Mouse (Mus musculus) thymus, postnatal 10 days (tissue): ENCODE results near the gene Morn3.
A peak's percentile ranks its signal among the peaks of the same experiment; 100 is the strongest.

Experiments used
- DNase-seq, 2 experiments: peaks; one replicate each; pipeline ENCODE4 v3.0.0; 2021; ENCODE audit warnings: low spot score in 2 of 2

The Morn3 gene

DNA sequence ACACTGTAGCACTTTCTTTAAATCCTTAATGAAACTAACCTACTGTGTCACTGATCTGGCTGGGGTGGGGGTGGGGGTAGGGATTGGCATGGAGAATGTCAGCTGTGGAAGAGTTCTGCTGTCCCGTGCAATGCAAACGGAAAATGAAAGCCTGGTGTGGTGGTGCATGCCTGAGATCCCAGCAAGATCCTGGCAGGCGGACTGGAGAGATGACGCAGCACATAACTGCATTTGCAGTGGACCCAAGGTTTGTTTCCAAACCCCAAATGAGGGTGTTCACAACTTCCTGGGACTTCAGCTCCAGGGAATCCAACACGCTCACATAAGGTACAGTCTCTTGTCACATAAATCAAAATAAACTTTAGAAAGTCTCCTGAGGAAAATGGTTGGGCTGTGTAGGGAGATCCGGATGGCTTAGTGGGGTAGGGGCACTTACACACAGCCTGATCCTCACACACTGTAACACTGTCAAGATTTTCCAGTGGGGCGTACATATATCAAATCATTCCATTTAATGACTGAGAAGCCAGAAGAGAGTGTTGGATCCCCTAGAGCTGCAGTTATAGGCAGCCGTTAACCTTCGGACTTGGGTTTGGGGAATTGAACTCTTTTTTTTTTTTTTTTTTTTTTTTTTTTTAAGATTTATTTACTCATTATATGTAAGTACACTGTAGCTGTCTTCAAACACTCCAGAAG, 14.0 kb upstream of the Morn3 start:
- no peak for DNase-seq

DNA sequence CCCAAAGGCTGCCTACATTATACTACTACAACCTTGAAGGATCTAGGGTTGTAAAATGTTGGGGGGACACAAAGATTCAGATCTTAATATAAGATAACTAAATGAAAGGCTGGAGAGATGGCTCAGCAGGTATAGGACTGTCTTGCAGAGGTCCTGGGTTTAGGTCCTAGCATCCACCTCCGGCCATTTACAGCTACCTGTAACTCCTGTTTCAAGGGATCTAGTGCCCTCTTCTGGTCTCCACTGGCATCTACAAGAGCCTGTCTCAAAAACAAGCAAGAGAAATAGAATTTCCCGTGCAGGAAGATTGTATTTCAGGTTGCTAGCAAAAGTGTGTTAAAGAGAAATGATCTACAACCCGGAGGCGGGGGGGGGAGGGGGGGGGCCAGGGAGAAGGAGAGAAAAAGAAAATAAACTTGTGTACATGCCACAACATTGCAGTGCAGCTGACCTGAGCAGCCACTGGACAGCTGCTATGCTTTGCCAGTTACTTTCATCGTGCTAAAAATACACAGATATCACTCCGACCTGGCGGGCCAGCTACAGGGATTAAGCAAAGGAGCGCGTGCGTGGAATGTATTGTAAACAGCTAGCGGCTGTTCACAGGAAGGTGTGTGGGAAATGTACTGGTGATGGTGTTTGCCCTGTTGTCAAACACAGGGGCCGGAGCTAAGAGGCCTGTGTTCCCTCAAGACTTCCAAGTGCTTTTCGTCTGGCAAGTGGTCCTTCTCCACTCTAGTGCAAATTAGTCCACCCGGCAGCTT, 13.1 kb upstream of the Morn3 start:
- DNase-seq = peak in 1 of 2 experiments; percentile 70

DNA sequence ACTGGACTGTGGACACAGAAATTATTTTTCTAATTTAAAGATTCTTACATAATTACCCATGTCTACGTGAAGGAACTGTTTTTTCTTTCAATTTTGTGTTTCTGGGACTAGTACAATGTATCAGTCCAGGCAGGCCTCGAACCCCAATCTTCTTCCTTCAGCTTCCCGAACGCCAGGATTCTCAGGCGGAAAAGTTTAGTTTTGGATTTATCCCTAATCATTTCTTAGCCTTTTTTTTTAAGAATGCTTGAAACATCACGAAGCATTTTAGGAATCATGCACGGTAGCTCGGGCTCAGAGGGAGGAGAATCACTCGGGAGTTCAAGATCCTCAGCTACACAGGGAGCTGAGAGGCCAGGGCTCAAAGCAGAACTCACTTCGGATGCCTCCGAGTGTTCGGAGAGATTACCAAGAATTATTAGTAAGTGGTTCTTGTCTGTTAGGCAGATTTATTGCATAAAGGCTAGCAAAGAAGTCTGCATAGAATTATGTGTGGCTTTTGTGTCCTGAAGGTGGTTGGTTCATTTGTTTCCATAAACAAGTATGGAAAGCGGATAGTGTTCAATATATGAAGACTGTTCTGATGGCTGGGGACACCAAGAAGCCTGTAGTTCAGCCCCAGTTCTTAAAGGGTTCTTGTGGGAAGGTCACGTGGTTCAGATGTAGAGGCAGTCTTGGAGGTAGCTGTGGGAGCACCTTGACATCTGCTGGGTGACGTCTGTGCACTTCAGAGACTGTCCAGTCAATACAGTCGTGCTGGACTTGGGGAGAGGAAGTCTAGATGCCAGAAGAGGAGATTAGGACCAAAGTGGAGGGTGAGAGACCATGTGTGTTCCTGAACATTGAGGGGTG, 11.7 kb upstream of the Morn3 start:
- DNase-seq = no peak

DNA sequence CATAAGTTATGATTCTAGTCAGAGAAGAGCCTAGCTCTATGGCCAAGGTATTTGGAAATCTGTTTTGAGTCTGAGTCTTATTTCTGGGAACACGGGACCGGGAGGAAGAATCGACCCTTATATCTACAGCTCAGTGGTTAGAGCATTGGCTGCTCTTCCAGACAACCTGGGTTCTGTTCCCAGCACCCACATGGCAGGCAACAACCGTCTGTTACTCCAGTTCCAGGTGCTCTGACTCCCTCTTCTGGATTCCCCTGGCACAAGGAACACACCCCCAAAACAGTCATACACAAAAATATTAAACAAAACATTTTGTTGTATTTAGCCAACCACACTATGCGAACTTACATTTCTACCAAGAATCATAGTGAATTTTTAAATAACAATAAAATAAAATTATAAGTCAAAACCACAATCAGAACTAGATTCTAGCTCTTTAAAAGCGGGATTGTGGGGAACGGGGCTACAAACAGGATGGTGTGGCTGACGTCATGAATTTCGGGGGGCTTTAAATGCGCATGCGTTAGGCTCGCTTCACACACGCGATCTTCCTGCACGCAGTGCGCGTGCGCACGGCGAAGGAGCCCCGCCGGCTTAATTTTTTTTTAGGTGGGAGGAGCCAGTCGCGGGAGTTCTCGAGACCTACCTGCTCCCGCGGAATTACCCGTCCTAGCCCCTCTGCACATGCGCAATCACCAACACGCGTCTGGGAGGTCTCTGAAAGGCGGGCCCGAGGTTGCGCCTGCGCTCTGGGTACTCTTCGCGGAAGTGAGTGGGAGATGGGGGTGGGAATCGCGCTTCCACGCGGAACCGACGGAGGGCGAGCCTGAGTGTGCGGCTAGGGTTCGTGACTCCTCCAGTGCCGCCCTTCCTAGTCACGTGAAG, 10.8 kb upstream of the Morn3 start:
- peak; percentile 99 to 100 for DNase-seq

DNA sequence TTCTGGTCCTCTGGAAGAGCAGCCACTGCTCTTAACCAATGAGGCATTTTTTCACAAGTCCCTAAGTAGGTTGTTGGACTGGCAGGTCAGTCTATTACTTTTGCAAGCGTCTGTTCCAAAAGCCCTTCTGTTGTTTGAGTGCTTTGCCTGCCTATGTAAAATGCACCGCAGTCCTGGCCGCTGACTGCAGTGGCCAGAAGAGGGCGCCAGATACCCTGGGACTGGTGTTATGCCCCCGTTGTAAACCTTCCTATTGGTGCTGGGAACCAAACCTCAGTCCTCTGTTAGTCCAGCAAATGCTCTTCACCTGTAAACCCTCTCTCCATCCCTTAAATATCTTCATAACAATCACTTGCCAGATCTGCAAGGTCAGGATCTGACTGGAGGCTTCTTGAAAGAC, 4.9 kb upstream of the Morn3 start:
- DNase-seq = no peak

DNA sequence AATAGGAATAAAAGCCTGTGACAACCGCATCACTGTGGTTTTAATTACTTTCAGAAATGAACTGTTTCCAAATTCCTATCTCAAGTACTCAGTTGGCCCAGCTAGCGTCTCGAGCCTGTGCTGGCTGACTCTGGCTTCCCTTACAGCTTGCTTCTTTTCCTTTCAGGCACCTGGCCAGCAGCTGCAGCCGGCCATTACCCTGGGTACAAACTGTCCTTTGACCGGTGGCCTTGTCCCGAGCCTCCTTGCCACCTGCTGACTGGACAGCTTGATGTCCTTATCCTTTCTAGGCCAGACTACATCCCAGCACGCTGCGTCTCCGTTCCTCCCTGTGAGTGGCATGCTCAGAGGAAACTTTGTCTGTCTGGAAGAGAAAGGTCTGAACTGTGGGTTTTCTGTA, 4.1 kb upstream of the Morn3 start:
- DNase-seq = no peak

DNA sequence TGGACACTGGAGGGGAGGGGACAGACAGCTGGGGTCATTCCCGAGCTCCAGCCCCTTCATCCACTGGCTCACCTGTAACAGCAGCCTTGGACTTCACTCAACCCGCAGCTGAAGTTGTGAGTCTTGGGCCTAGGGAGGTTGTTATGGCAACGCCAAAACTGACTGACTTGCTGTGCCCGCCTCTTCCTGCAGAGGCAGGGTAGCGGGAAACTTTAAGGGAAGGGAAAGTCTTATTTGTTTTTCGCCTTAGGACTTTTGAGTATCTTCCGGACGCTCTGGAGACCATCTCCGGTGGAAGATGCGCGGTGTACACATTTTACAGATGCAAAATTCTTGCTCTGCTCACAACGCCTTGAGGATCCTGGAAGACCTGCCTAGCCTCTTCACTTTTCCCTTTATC, 2.5 kb upstream of the Morn3 start:
- peak; percentile 42 to 59 for DNase-seq

DNA sequence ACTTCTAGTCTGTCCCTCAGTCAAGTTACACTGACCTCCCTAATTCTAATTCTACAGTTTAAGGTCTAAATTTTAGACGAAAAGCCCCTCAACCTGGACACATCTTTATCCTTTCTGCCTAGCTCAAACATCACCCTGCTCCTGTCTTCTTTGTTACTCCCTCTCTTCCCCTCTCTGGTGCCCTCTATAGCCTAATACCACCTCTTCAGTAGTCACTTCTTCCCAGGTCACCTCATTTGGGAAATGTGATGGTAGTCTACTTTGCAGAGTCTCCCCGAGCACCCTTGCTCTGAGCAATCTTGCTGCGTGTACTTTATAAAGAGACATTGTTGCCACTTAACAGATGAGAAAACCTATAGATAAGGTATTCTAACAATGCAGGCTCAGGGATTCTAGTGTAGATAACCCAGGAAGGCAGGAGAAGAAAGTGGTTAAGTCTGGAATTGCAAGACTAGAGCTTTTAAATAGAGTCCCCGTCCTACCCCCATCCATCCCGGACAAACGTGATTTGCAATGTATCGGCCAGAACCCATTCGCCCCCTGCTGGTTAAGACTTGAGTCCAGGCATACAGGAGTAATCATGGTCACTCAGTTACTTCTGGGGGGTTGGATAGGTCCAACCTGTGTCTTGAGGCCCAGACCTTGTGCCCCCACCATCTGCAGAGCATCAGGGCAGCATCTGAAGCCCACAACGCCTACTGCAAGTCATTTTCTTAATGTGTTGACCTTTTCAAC, 1.1 kb downstream of the Morn3 start:
- peak in 1 of 2 experiments; percentile 63 for DNase-seq

DNA sequence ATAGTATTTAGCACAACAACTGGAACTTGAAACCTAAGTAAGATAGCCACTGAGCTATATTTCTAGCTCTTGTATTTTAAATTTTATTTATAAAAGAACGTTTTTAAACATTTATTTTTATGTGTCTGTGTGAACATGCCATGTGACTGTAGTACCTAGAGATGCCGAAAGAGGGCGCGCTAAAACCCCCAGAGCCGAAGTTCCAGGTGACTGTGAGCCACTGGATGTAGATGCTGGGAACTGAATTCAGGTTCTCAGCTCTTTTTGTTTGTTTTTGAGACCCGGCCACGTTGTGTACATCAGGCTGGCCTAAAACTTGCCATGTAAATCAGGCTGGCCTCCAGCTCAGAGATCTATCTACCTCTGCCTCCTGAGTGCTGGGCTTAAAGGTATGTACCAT, 3.0 kb downstream of the Morn3 start:
- peak in 1 of 2 experiments; percentile 49 for DNase-seq

DNA sequence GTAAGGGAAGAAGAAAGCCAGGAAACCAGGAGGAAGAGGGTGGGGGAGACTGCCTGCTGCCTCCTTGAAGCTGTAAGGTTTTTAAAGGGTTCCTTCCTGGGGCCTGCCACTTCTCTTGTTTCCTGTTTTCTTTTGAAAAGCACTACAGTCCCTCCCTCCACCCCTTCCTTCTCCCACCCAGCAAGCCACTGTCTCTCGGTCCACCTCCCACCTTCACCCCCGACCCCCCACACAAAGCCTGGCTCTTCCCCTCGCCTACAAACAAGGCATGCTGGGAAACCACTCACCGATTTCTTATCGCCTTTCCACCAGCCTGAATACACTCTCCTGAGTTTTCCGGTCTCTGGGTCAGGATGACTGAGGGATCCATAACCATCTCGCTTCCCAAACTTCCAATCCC, 6.0 kb downstream of the Morn3 start:
- DNase-seq = no peak

DNA sequence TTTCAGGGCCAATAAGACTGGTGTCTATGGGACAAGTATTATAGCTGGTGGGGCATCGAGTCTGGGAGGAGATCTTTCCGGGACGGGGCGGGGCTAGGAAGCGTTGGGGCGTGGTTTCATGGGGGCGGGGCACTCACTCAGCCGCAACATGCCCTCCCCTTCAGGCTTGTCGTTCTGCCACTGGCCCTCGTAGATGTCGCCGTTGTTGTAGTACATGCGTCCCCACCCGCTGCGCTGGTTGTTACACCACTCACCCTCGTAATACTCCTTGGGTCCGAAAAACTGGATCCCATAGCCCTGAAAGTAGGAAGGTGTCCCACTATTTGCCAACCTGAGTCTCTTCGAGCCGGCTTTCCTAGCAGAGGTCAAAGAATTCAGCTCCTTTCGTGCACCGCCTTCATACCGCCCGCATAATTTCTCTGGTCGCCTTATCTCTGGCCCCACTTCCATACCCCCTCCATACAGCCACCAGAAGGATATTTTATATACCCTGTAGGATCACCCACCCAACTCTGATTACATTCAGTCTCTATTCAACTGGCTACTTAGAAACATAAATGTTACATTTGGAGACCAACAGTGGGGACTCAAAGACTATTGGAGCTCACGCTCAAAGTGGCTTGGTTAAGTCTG, 7.6 kb downstream of the Morn3 start:
- peak; percentile 83 to 90 for DNase-seq

DNA sequence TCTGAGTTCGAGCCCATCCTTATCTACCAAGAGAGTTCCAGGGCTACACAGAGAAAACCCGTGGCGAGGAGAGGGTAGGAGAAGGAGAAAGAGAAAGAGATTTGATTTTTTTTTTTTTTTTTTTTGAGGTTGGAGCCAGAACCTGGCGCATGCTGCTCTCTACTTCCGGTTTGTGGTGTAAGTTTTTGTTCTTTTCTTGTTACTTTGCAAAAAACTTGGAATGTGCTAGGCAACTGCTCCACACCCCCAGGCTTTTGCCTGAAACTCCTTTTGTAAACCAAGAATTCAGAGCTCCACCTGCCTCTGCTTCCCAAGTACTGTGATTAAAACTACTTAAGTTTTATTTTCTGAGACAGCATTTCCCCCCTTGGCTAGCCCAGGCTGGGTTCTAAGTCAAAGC, 8.7 kb downstream of the Morn3 start:
- DNase-seq = no peak

DNA sequence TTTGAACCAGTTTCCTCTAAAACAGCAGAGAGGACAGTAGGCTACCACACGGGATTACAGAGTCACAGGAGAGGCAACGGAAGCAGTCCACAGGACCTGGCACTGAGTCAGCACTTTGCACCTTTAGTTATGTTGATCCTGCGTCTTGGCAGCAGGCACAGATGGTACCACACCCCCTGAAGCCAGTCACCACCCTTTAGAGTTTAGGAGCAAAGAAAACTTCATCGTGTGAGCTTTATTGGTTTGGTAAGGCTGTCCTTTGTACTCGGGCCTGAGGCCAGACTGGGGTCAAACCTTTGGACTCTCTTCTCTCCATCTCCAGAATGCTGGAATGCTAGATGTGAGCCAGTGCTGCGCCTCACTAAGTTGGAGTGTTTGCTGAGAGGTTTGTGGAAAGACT, 11.3 kb downstream of the Morn3 start:
- DNase-seq = no peak

DNA sequence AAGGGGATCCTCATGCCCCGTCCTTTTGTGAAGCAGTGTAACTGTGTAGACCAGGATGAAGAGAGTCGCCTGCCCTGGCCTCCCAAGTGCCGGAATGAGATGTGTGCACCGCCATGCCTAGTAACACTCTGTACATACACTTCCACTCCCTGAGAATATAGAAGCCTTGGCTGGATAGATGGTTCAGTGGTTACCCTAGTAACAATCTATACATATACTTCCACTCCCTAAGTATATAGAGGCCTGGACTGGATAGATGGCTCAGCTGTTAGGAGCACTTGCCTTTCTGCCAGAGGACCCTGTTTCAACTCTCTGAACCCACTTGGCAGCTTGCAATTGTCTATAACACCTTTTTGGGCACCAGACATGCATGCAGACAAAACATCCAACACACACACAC, 11.7 kb downstream of the Morn3 start:
- no peak for DNase-seq

DNA sequence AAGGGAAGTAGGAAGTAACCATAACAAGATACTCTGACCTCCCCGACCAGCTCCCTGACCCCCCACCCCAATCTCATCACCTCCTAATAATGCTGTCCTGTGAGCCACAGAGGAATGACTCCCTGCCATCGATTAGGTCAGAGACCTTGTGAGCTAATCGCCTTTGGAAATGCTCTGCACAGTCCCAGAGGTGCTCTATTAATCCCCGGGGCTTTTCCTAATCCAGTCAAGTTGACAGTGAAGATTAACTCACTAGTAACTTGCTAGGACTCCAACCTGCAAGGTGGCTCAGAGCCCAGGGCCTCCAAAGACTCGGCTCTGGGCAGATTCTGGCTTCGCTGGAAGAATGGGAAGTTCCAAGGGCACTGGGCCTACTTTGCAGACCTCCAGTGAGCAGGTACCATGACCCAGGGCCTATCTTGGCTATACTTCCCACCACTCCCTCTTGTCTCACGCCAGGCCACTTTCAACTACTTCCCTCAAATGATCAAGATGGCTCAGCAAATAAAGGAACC, 13.1 kb downstream of the Morn3 start:
- DNase-seq = no peak

DNA sequence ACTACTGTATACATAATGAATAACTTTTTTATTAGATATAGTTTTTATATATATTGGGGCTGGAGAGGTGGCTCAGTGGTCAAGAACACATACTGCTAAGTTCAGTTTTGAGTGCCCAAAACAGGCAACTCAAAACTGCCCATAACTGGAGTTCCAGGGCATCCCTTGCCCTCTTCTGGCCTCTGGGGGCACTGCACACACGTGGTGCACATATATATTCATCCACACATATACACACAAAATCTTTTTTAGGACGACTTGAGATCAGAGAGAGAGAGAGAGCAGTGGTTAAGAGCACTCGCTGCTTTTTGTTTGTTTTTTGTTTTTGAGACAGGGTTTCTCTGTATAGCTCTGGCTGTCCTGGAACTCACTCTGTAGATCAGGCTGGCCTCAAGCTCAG, 15.5 kb downstream of the Morn3 start:
- no peak for DNase-seq

DNA sequence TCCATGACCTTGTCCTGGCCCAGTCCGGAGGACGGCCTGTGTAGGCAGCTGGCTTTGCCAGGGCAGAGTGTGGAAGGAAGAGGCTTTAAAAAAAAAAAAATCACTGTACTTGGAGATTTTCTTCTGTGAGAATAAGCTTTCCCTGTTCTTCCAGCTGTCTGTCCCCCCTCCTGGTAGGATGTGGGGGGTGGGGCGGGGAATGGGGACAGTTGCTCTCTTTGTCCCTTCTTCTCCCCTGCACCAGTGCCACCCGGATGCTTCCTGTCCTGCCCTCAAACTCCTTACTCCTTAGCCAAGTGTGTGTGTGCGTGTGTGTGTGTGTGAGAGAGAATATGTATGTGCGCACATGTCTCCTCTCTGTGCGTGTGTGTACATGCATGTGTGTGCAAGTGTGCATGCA, 17.1 kb downstream of the Morn3 start:
- no peak for DNase-seq

DNA sequence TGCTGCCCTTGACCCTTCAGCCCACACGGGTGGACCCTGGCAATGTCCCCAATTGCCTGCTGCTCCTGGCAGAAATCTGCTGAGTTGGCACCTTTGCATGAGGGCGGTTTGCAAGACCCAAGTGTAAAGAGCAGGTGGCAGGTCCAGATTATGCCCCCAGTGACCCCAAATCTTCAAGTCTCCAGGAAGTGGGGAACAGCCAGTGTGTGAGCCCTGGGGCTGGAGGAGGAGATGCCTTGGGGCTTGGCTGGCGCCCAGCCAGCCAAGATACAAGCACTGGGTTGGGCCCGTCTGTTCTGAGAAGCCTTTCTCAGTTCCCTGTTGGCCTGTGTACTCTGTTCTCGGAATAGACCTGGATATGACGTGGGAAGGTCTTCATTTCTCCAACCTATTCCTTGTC, 19.4 kb downstream of the Morn3 start:
- no peak for DNase-seq

DNA sequence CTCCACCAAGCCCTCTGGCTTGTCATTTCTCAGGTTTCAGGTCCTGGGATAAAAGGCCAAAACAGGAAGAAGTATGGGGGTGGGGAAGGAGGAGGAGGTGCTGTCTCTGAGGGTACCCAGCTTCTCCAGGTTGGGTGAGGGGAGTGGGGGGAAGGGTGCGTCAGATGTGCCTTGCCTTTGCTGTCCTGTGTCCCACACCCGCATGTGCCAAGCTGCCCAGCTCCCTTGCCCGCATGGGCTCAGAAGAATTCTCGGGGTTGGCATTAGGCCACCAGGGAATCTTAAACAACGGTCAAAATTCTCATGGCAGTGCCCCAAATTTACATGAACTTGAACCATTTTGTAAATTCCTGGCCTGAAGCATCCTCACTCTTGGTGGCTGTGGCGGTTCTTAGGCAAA, 20.4 kb downstream of the Morn3 start:
- no peak for DNase-seq

DNA sequence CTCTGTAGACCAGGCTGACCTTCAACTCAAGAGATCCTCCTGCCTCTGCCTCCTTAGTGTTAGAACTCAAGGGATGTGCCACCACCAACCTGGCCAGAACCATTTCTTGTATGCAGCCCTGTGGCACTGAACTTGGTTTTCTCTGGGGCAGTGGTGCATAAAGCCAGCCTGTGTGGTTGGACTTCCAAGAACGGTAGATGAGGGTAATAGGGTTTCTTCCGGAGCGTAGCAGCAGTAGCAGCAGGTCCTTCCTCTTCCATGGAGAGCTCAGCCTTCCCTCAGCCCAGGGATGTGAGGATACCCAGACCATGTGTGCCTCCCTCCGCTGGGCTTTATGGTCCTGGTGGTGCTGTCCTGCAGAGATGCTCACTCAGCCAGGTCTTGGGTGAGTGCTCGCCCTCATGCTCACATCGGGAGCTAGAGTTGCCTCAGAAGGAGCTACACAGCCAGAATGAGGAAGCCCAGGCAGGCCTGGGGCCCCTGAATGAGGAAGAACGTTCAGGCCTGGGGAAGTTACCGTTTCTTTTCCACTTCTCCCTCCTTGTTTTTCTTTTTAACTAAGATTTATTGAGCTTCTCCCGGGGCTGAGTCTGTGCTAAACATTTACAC, 21.7 kb downstream of the Morn3 start:
- DNase-seq = no peak
